Mouse (Mus musculus): Measurements from ENCODE around the gene Rpl10.

Gene Rpl10

GRCm38 (mm10) chrX:74270062-74270901, at the start of gene Rpl10:
Gene Rpl10 (plus strand): TSS chrX:74270812.
- peak; percentile 94 for DNase-seq (ENCODE audit: low spot score)

DNA sequence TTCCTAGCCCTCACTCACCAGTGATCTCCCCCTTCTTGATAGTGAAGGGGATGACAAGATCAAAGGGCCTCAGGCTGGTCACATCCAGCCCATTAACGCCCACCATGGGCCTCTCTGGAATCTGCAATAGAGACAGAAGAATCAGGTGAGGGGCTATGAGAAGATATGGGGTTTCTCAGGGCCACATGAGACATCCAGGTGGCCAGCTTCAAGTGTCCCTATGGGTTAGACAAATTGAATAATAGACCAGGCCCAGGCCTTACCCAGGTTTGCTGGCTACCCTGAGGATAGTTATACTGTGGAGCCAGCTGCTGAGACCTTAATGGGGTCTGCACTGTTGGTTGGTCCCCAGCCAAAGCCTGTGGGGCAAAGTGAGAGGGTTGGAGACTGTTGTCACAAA, 40.6 kb upstream of the Rpl10 start:
- DNase-seq (ENCODE audit: low spot score) = no peak

- no peak for DNase-seq (ENCODE audit: low spot score)
Observed at GRCm38 (mm10) chrX:74233196-74233595, 37.4 kb upstream of the Rpl10 start.

DNA sequence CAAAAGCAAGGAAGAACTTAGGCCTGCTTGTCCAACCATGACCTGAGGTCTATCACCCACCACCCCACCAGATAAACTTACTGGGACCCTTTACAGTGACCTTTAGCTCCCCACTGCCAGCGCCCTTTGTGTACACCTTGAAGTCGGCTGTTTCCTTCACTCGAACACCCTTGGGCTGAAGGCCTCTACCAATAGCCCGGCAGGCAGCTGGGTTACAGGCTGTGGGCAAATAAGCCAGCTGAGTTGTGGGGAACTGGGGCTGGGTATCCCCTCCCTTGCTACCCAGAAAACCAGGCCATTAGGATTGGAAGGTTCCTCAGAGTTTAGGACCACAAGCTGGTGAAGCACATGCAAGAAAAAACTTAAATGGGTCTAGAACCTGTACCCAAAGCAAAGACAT, 30.3 kb upstream of the Rpl10 start:
- no peak for DNase-seq (ENCODE audit: low spot score)

DNA sequence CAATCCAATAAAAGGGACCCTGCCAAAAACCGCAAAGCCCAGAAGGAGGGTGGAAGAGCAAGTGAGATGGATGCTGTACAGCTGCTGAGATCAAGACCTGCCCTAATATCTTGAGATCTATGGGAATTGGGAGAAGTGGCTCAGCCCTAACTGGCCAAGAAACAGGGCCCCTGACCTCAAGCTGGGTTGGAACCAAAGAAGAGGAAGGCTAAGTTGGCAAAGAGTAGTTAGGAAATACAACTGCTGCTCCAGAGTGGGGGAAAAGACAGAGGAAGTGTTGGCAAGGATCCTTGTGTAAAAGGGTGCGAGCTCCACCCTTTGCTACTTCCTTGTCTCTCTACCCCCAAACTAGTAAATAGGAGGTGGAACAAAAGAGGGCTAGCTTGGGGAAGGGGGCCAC, 27.2 kb upstream of the Rpl10 start:
- DNase-seq (ENCODE audit: low spot score) = no peak

GRCm38 (mm10) chrX:74243807-74244206, 26.8 kb upstream of the Rpl10 start:
- no peak for DNase-seq (ENCODE audit: low spot score)

- DNase-seq (ENCODE audit: low spot score) = peak; percentile 80
Observed at GRCm38 (mm10) chrX:74244614-74245083, 26.0 kb upstream of the Rpl10 start.

DNA sequence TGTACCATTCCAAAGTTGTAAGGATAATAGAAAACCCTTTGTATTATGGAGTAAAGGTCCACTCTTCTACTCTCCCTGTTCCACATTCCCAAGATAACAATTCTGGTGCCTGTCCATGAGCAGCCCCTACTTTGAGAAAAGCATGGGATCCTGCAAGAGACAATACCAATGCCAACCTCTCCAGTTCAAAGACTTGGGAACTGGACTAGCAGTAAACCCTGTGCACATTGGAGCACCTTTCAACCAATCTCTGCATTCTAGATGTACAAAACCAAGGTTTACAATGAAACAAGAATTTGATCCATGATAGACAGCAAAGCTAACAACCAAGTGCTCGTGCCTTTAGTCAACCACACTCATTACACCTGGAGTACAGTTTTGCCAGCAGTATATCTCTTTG, 25.5 kb upstream of the Rpl10 start:
- DNase-seq (ENCODE audit: low spot score) = no peak

- DNase-seq (ENCODE audit: low spot score) = peak; percentile 73
Observed at GRCm38 (mm10) chrX:74245687-74246086, 24.9 kb upstream of the Rpl10 start.

DNA sequence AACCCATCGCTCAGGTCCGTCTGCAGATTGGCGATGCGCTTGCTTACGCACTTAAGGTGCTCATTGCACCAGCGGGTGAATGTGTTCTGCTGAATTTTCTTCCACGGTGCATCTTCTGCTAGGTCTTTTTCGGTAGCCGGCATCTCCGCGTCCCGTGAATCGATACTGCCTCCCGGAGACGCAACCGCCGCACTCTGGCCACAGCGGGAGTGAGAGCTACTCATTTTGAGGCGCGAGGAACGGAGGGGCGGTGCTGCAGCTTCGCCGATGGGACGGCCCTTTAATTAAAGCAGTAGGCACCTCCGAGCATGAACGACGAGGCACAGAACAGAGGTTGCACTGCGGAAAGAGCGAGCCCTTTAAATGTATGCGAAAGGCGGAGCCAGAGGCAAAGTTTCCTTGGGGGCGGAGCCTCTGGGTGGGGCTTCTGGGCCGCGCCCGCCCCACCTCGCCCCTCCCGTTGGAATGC, 24.4 kb upstream of the Rpl10 start:
- DNase-seq (ENCODE audit: low spot score) = peak; percentile 93

DNA sequence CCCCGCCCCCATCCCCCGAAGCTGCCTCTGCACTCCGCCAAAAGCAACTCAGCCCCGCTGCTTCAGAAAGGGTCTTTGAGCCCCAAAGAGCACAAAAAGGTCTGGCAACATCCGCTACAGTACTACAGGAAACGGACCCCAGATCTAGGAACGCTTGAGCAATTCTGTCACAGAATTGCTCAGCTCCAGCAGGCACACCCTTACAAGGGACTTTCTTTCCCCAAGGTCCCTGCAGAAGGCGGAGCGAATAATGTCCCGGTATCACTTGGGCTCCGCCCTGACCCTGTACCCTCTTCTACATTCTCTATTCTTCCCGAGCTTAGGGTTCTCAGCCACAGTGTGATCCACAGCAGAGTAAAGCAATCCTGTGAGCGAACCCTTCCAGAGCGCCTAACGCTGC, 23.9 kb upstream of the Rpl10 start:
- no peak for DNase-seq (ENCODE audit: low spot score)

- DNase-seq (ENCODE audit: low spot score) = peak; percentile 78
Observed at GRCm38 (mm10) chrX:74248651-74249050, 22.0 kb upstream of the Rpl10 start.

GRCm38 (mm10) chrX:74249615-74250014, 21.0 kb upstream of the Rpl10 start, which contains the start of gene Flna:
Gene Flna (minus strand): TSS chrX:74249820.
- peak; percentile 61 for DNase-seq (ENCODE audit: low spot score)

GRCm38 (mm10) chrX:74254153-74254887, 16.3 kb upstream of the Rpl10 start, which contains the start of gene Emd:
Gene Emd (plus strand): TSS chrX:74254687.
- peak; percentile 93 for DNase-seq (ENCODE audit: low spot score)

DNA sequence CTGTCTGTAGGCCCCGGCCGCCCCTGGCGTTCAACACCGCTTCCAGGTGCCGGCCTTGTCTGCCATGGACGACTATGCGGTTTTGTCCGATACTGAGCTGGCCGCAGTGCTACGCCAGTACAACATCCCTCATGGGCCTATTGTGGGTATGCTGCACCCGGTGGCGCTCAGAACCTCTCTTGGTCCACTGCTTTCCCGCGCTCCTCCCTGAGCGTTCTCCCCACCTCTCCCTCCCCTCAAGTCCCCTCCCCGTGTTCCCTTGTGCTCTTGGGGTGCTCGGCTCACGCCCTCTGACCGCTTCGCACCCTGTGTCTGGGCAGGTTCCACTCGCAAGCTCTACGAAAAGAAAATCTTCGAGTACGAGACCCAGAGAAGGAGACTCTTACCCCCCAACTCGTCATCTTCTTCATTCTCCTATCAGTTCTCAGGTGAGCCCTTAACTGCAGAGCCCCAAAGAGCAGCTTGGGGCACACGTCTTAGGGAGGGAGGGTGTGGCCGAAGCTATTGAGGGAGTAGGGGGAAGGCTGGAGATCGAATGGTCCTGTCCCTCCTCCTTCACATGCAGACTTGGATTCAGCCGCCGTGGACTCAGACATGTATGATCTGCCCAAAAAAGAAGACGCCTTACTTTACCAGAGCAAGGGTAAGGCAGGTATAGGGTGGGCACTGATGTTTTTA, 15.6 kb upstream of the Rpl10 start:
- peak; percentile 17 for DNase-seq (ENCODE audit: low spot score)

GRCm38 (mm10) chrX:74257746-74258145, 12.9 kb upstream of the Rpl10 start:
- no peak for DNase-seq (ENCODE audit: low spot score)

GRCm38 (mm10) chrX:74269736-74270061, 913 bp upstream of the Rpl10 start:
- DNase-seq (ENCODE audit: low spot score) = no peak

DNA sequence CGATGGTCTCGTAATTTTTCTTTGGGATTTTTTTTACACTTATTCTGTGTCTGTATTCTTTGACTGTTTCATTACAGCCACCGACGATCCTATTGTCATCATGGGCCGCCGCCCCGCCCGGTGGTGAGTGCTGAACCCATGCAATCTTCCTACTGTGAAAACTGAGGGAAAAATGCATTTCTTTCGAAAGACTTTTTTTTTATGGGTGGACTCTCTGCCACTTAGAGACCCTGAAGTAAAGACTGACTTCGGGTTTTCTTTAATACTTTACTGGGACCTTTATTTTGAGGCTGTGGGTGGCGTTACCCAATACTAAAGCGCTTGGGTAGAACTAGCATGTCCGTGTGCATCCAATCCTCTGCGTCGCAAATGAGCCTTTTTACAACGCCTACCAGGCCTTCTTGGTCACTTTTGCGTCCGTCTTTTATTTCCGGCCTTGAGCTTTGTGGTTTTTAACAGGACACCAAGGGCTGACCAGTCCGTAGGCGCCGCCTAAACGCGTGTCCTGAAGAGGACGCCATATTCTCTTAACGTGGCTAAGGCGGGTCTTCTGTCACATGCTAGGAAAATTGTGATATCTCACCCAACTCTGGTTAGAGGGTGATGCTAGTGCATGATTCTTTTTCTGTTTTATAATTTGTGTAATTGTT, 415 bp downstream of the Rpl10 start:
- peak; percentile 59 for DNase-seq (ENCODE audit: low spot score)

DNA sequence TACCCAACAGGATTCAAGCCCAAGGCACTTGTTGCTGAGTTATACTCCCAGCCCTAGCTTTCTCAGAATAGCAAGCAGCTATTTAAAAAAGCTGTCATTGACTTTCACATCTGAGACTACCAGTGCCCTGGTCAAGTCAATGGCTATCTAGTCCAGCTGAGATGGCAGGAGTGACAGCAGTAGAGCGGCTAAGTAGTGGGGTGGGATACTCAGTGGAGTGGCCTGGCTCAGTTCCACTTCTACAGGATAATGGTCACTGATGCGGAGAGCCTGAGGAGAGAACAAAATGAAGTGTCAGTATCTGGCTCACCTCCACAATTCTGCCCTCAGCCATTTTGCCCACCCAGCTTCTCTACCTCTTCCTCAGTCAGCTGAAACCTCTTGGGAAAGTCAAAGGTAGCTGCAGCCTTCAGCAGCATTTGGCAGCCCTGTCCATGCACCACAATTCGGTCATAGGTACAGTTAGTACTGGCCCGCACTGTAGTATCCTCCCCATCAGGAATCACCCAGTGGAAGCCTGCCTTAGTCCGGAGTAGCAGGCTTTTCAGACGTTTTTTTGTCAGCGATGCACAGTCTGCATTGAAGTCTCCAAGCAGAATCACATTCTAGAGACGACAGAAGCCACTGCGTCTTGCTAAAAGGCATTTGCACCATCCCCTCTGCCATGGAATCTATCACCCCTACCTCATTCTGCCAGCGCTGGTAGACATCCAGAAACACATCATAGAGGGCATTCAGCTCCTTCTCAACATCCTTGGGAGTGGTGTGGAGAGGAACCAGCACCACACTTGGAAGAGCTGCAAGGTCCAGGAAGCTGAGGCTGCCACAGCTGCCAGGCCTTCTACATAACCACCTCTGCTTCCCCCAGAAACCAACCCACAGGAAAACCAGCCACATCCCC, 3.1 kb downstream of the Rpl10 start:
- DNase-seq (ENCODE audit: low spot score) = peak; percentile 15

GRCm38 (mm10) chrX:74277916-74278315, 7.3 kb downstream of the Rpl10 start:
- no peak for DNase-seq (ENCODE audit: low spot score)
